Mouse (Mus musculus) olfactory bulb, adult 2 months (tissue): ENCODE data around the gene Gm9733.
"Not testable (repeated sequence)": the region's sequence is repeated elsewhere in the genome, so short reads cannot be mapped to it uniquely, and the experiment has no call there.

Experiments used
- CTCF ChIP-seq: fragments of 200-500 bp; IDR thresholded peaks from 2 replicates; pipeline ENCODE4 v1.5.1; 2012; ENCODE audit warnings: low read depth, mild to moderate bottlenecking, low read length, moderate library complexity; ENCODE audit not compliant: insufficient read depth
- POLR2A ChIP-seq: fragments of 200-500 bp; IDR thresholded peaks from 2 replicates; pipeline ENCODE4 v1.6.1; 2012; ENCODE audit warnings: mild to moderate bottlenecking, low read depth, low read length, moderate library complexity; ENCODE audit not compliant: insufficient read depth

DNA sequence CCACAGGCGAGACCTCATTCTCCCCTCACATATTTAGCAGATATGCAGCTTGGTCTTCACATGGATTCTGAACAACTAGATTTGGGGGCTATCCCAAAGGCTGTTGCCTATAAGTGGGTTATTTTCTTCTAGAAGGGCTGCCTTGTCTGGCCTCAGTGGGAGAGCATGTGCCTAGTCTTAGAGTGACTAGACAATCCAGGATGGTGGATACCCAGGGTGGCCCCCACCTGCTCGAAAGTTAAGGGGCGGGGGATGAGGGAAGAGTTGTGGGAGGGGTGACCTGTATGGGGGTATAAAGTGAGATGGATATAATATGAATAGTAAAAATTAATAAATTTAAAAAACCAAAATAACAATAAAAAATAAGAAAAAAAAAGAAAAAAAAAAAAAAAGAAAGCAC lies 23.6 kb upstream of the Gm9733 start:
- TF ChIP-seq POLR2A, CTCF: not testable (repeated sequence)
